Mouse (Mus musculus): ENCODE data around the gene Immp2l.

GRCm38 (mm10) chr12:41949409-41949808, 925.5 kb downstream of the Immp2l start:
- TF ChIP-seq CTCF (IDR thresholded peaks at IDR 0.05; ENCODE audit: low read depth) (no peak), EP300 (IDR thresholded peaks at IDR 0.05; ENCODE audit: low read depth) (no peak)

Data from liver, embryonic 14.5 days (tissue).